Mouse (Mus musculus) cerebellum, adult 11 months (tissue): ENCODE results near the gene Atg5.
"Not testable (repeated sequence)": the region's sequence is repeated elsewhere in the genome, so short reads cannot be mapped to it uniquely, and the experiment has no call there.

Experiments
- DNase-seq: peaks from one replicate; pipeline ENCODE4 v3.0.0; 2022

Atg5 gene

DNA sequence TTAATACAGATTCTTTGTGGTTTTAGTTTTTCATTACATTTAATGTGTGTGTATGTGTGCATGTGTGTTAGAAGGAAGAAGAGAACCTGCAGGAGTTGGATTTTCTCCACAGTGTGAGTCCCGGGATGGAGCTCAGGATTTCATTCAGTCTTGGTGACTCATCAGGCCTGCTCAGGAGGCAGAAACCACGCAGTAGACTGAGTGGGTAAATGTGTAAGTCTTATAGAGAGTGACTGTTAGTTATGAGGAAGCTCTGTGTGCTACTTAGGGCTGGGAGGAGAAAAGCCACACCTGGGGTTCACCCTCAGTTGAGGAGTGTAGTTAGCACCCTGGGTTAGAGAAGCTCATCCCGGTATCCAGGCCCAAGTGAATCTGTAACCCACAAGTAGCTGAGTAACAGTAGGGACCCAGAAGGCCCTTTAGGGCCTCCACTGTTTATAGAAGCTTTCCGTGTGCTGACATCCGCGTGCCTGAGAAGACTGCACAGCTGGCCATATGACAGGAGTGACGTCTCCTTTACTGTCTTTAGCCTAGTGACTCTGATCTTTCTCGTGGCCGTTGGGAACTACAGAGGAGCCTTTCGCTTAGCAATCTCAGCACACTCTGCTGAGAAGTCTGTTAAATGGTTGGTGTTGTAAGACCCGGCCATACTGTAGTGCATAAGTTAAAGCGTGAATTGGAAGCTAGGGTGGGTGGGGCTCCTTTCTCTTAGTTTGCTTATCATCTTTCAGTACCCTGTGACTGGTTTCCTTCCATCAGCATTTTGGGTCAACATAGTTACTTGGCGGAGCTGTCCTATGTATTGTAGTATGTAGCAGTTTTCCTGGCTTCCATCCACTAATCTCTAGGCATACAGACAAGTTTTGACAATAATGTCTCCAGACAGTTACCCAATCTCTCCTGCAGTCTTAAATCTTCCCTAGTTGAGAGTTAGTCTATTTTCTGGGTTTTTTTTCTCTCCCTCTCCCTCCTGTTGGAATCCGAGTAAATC is 48.4 kb downstream of the Atg5 start:
- no peak for DNase-seq

GRCm38 (mm10) chr10:44322166-44322565 is 54.0 kb downstream of the Atg5 start:
- no peak for DNase-seq

- DNase-seq, result no peak
Measured at GRCm38 (mm10) chr10:44323070-44323775, 55.1 kb downstream of the Atg5 start.

DNA sequence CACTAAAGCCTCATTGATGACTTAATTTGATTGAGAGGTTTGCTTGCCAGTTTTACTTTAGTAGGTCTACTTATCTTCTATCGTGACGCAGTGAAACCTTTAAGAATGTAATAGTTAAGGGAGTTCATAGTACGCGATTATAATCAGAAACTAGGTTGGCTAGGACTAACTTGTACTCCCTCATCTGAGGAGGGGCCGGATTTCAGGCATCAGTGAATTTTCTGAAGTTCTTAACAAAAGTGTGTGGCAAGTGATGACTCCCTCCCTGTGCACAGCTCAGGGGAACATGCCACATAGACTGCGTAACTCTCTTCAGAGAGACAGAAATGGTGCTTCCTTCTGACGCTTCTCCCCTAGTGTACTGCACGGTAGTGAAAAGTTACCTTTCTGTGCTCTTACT is 55.7 kb downstream of the Atg5 start:
- no peak for DNase-seq

- no peak for DNase-seq
Measured at GRCm38 (mm10) chr10:44325551-44326500, 57.7 kb downstream of the Atg5 start.

DNA sequence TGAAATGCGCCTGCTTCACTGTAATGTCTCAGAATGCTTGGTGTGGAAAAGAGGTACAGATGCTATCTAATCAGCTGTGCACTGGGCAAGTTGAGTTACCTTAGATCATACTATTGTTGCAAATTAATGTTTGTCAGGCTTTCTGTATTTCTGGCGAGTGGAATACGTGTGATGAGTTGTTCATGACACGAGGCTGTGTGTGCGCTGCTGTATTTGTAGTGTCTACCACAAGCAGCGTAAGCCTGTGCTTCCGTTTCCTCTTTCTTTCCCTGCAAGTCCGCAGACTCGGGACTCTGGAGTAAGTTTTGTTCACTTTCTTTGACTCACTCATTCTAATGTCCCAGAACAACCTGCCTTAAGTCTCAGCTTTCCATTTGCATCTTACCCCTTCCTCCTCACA is 58.9 kb downstream of the Atg5 start:
- no peak for DNase-seq

GRCm38 (mm10) chr10:44328347-44328746 is 60.2 kb downstream of the Atg5 start:
- no peak for DNase-seq

DNA sequence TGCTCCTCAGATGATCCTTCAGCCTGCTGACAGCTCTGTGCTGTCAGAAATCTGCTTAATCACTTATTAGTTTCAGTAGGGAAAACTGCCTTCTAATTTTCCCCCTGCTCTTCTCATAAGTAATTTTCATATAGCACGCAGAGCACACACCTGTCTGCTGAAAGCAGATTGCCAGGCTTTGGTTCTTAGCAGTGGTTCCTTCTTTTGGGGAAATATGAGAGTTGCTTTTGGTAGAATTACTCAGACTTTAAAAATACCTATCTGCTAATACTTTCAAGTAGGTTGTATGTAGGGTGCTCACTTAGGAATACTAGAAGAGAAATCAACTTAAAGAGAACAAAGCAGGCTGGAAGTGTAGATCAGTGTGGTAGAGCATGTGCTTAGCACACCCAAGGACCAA is 62.6 kb downstream of the Atg5 start:
- DNase-seq, result no peak

- DNase-seq, result no peak
Measured at GRCm38 (mm10) chr10:44331469-44331868, 63.3 kb downstream of the Atg5 start.

DNA sequence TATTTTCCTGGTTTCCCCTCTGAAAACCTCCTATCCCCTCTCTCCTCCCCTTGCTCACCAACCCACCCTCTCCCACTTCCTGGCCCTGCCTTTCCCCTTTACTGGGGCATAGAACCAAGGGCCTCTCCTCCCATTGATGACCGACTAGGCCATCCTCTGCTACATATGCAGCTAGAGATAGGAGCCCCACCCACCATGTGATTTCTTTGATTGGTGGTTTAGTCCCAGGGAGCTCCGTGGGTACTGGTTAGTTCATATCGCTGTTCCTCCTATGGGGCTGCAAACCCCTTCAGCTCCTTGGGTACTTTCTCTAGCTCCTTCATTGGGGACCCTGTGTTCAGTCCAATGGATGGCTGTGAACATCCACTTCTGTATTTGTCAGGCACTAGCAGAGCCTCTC is 64.5 kb downstream of the Atg5 start:
- not testable (repeated sequence) for DNase-seq

DNA sequence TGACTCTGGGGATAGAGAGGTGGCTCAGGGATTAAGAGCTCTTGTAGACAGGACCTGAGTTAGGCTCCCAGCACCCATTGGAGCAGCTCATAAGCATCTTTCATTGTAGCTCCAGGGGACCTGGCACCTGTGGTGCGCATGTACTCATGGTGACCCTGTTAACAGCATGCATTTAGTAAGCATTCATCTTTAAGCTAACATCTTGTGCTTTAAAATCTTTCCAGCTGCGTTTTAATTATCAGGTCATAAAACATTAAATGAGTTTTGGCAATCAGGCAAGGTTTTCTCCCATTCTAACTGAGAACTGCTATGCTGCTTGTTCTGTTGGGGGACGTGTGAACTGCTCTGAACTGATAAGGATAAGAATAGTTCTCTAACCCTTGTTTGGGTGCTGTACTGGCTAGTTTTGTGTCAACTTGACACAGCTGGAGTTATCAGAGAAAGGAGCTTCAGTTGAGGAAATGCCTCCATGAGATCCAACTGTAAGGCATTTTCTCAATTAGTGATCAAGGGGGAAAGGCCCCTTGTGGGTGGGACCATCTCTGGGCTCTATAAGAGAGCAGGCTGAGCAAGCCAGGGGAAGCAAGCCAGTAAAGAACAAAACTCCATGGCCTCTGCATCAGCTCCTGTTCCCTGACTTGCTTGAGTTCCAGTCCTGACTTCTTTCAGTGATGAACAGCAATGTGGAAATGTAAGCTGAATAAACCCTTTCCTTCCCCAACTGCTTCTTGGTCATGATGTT is 68.7 kb downstream of the Atg5 start:
- DNase-seq, result not testable (repeated sequence)

DNA sequence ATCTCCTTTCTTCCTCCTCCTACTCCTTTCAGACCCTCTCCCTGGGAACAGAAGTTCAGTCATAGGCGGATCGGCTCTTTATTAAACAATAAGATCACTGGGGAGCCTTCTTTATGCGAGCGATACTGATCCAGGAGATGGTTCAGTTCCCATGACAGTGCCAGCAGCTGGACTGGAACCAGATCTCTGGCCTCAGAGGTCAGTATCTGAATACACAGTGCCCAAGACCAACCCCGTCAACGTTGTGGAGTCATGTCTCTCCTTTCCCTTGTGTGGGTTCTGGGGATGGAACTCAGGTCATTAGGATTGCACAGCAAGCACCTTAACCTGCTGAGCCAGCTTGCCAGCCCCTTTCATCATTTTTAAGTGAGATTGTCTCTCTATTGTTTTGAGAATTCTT is 70.4 kb downstream of the Atg5 start:
- no peak for DNase-seq

DNA sequence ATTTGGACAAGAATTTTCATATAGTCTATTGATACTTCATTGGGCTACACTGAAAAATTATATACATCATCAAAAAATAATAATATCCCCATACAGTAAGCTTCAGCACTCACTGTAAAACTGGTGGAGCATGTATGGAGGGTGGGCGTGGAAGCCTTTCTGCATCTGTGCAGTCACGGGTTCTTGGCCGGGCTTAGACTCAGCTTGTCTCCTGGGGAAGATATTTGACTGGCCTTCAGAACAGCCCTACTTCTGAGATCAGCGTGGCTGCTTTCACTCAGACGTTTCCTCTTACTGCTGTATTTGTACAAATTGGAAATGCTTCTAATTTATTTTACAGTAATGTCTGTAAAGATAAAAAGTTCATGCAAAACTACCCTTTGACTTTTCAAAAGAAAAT is 71.2 kb downstream of the Atg5 start:
- no peak for DNase-seq

DNA sequence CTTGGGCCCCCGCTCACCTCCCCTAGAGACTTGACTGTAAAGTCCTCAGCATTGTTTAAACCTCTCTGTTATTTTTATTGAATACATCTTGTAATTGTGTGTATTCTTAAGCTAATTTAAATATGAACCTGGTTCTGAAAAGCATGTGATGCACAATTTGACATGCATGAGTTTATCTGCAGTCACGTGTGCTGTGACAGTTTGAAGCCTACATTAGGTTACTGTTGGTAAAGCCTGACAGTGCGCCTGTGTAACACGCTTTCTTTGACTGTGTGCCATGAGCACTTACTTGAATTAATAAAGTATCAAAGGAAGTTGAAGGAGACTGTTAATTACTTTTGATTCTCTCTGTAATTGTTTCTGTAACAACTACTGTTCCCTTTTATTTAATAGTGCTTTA is 72.8 kb downstream of the Atg5 start:
- no peak for DNase-seq

GRCm38 (mm10) chr10:44341826-44342521 is 73.8 kb downstream of the Atg5 start:
- no peak for DNase-seq

- DNase-seq, result no peak
Measured at GRCm38 (mm10) chr10:44343351-44343750, 75.2 kb downstream of the Atg5 start.

DNA sequence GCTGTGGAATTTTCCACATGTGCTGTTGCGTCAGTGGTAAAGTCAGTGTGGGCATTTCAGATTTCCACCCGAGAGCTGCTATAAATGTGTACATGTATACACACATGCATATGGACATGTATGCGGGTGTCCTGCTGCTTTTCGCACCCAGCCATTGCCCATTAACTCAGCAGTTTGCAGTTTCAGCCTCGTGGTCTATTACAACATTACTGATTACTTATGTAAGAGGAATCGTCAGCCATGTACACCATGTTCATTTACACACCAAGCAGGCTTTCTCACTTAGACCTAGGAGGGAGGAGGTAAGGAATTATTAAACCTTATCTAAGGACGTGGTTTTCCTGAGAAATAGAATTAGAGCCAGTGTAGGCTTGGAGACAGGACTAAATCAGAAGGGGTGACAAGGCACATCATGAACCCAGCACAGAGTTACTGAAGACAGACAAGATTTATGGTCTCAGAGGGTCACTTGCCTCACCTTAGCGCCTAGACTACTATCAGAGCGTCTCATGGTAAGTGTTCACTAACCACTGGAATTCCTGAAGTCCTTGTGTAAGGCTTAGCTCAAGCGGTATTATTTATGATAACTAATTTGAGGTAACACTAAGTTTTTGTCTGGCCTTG is 79.5 kb downstream of the Atg5 start:
- no peak for DNase-seq

GRCm38 (mm10) chr10:44348474-44349415 is 80.6 kb downstream of the Atg5 start:
- DNase-seq, result no peak

- DNase-seq, result no peak
Measured at GRCm38 (mm10) chr10:44353467-44353866, 85.3 kb downstream of the Atg5 start.

DNA sequence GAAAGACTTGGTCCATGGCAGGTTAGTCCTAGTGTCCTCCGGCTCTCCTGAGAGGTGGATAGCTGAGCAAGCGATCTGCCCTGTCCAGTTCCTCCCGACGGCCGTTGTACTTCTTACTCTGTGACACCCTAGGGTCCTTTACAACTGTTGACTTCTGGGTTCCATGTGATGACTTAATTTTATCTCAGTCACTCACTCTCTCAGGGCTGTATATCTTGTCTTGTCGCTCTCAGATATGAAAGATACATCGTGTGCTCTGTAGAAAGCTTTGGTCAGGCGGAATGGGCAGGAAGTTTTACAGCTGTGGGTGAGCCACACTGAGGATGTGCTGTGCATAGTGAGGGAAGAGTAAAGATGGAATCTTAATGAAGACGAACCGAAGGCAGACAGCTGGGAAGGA is 86.2 kb downstream of the Atg5 start:
- DNase-seq, result no peak
